Mouse (Mus musculus) midbrain, embryonic 15.5 days (tissue): ENCODE measurements at regions not wholly inside any gene's neighbourhood (a gene's known extent, or its start where the extent isn't known, plus 50 kb on each side); places are given as distances from the start of the nearest gene placed in this dataset.
A peak's percentile ranks its signal among the peaks of the same experiment; 100 is the strongest.
"Not testable (repeated sequence)": the region's sequence is repeated elsewhere in the genome, so short reads cannot be mapped to it uniquely, and the experiment has no call there.

Experiments
- ATAC-seq: fragments of 200-750 bp; cut with Nextera tagmentation; replicated peaks from 2 replicates; pipeline ENCODE4 v1.8.0; 2017; ENCODE audit warnings: moderate TSS enrichment
- H3K27ac ChIP-seq: fragments of 300-500 bp; sonication (generic); 2 replicates; pipeline ENCODE4 v1.5.1; 2015; ENCODE audit warnings: mild to moderate bottlenecking, inconsistent platforms
- H3K27me3 ChIP-seq: fragments of 300-500 bp; sonication (generic); replicated peaks from 2 replicates; pipeline ENCODE4 v1.6.1; 2015; ENCODE audit warnings: inconsistent platforms
- H3K36me3 ChIP-seq: fragments of 300-500 bp; sonication (generic); replicated peaks from 2 replicates; pipeline ENCODE4 v1.6.1; 2015; ENCODE audit warnings: inconsistent platforms
- H3K4me1 ChIP-seq: fragments of 300-500 bp; sonication (generic); 2 replicates; pipeline ENCODE4 v1.6.1; 2015; ENCODE audit warnings: inconsistent platforms
- H3K4me2 ChIP-seq: fragments of 300-500 bp; sonication (generic); 2 replicates; pipeline ENCODE4 v1.6.1; 2015; ENCODE audit warnings: inconsistent platforms, mild to moderate bottlenecking, moderate library complexity
- H3K4me3 ChIP-seq: fragments of 300-500 bp; sonication (generic); 2 replicates; pipeline ENCODE4 v1.5.1; 2015; ENCODE audit warnings: mild to moderate bottlenecking, inconsistent platforms
- H3K9ac ChIP-seq: fragments of 300-500 bp; sonication (generic); 2 replicates; pipeline ENCODE4 v1.6.1; 2015; ENCODE audit warnings: mild to moderate bottlenecking, inconsistent platforms
- H3K9me3 ChIP-seq: fragments of 300-500 bp; sonication (generic); 2 replicates; pipeline ENCODE4 v1.6.1; 2016; ENCODE audit warnings: inconsistent platforms
- WGBS: fragments of 180-500 bp; shearing (Covaris S2); methylation state at CpG from one replicate; pipeline ENCODE4 v1.1.7; 2015; ENCODE audit warnings: mixed read lengths; 5-methylcytosine and 5-hydroxymethylcytosine counted together

GRCm38 (mm10) chr9:51645426-51645825, 119.7 kb upstream of the Arhgap20 start:
- 61% methylated on average over 1 of the region's 1 CpGs for WGBS
- H3K9ac ChIP-seq: no peak overlapping the region
- H3K27ac ChIP-seq: no peak overlapping the region
- H3K4me3 ChIP-seq: no peak overlapping the region
- no peaks in the 10 kb centered on the region for H3K36me3 ChIP-seq
- no peaks in the 10 kb centered on the region for H3K27me3 ChIP-seq
- no peaks in the 10 kb centered on the region for H3K4me1 ChIP-seq
- H3K9me3 ChIP-seq: no peaks in the 10 kb centered on the region
- no peak for ATAC-seq
- H3K4me2 ChIP-seq: no peak overlapping the region

DNA sequence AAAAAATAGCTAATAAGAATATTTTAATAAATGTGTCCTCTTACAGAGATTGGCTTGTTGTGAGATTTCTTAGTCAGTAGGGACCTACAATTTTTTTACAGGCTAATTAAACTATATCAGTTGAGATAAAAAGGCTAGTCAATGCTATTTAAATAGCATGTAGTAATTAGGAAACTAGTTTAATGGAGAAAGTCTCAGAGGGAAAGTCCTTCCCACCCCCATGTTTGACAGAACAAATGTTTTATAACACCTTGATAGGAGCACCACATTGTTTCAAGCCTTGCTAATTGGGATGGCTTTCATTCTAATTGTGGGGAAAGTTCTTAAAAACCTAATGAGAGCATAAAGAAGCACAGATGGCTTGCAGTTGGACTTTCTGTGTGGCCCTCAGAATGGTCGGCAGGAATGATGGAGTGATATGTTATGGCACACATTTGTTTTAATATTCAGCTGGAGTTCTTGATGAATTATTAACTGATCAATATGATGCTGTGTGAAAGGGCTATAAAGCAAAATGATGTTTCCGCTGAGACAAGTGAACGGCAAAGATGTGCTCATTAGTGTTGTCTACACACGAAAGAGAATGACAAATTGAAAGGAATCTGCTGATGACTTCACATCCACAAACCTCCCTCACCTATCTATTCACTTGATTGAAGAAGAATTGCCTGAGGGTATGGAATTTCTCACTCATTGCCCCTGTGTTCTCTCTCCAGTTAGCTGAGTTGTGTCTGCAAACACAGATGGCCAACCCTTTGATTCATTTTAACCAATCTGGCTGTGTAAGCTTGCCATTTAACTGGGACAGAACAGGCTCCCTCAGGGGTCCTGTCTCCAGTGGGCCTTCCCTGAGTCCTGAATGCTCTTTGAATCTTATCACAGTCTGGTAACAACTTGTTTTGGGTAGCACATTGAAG, 111.5 kb upstream of the Arhgap20 start:
- Histone ChIP-seq H3K4me1 (no peaks in the 10 kb centered on the region), H3K36me3 (no peaks in the 10 kb centered on the region), H3K9ac (no peak overlapping the region), H3K9me3 (no peaks in the 10 kb centered on the region; the same call in 1 of the 2 replicates), H3K4me3 (no peak overlapping the region), H3K27me3 (no peaks in the 10 kb centered on the region), H3K27ac (no peak overlapping the region), H3K4me2 (no peak overlapping the region)
- ATAC-seq: no peak
- 54% methylated on average over 4 of the region's 4 CpGs for WGBS

GRCm38 (mm10) chr9:51654645-51655044, 110.5 kb upstream of the Arhgap20 start:
- H3K9me3 ChIP-seq: no peaks in the 10 kb centered on the region; the same call in 1 of the 2 replicates
- H3K4me1 ChIP-seq: no peaks in the 10 kb centered on the region
- H3K4me2 ChIP-seq: no peak overlapping the region
- peak; percentile 27; the same call in 1 of the 2 replicates for ATAC-seq
- H3K27ac ChIP-seq: peak overlapping the region; percentile 15; the same call in 1 of the 2 replicates
- no peaks in the 10 kb centered on the region for H3K36me3 ChIP-seq
- 88% methylated on average over 1 of the region's 1 CpGs for WGBS
- no peaks in the 10 kb centered on the region for H3K27me3 ChIP-seq
- no peak overlapping the region for H3K4me3 ChIP-seq
- no peak overlapping the region for H3K9ac ChIP-seq

GRCm38 (mm10) chr9:51657796-51658195, 107.3 kb upstream of the Arhgap20 start:
- ATAC-seq: no peak
- H3K27me3 ChIP-seq: no peaks in the 10 kb centered on the region
- no peak overlapping the region for H3K27ac ChIP-seq
- no peak overlapping the region for H3K9ac ChIP-seq
- no peaks in the 10 kb centered on the region for H3K4me1 ChIP-seq
- H3K4me3 ChIP-seq: no peak overlapping the region
- no peaks in the 10 kb centered on the region for H3K36me3 ChIP-seq
- no peaks in the 10 kb centered on the region; the same call in 1 of the 2 replicates for H3K9me3 ChIP-seq
- H3K4me2 ChIP-seq: no peak overlapping the region
- 92% methylated on average over 1 of the region's 1 CpGs for WGBS

- 78% methylated on average over 7 of the region's 7 CpGs for WGBS
- no peaks in the 10 kb centered on the region for H3K36me3 ChIP-seq
These were observed 103.9 kb upstream of the Arhgap20 start for GRCm38 (mm10) chr9:51660908-51661874.

GRCm38 (mm10) chr9:51661911-51662310, 103.2 kb upstream of the Arhgap20 start:
- Histone ChIP-seq H3K4me1 (peaks cover 7% of the 10 kb centered on the region; the same call in 1 of the 2 replicates), H3K9ac (no peak overlapping the region), H3K9me3 (no peaks in the 10 kb centered on the region; the same call in 1 of the 2 replicates), H3K27me3 (no peaks in the 10 kb centered on the region), H3K36me3 (no peaks in the 10 kb centered on the region), H3K27ac (no peak overlapping the region), H3K4me3 (no peak overlapping the region), H3K4me2 (no peak overlapping the region)
- 84% methylated on average over 2 of the region's 2 CpGs for WGBS
- ATAC-seq: no peak

More at GRCm38 (mm10) chr9:51660908-51661874, 103.9 kb upstream of the Arhgap20 start:
- peaks cover 7% of the 10 kb centered on the region; the same call in 1 of the 2 replicates for H3K4me1 ChIP-seq
- H3K4me3 ChIP-seq: no peak overlapping the region
- H3K27ac ChIP-seq: no peak overlapping the region
- no peaks in the 10 kb centered on the region for H3K27me3 ChIP-seq
- no peak overlapping the region for H3K4me2 ChIP-seq
- no peak for ATAC-seq
- no peaks in the 10 kb centered on the region; the same call in 1 of the 2 replicates for H3K9me3 ChIP-seq
- H3K9ac ChIP-seq: no peak overlapping the region

DNA sequence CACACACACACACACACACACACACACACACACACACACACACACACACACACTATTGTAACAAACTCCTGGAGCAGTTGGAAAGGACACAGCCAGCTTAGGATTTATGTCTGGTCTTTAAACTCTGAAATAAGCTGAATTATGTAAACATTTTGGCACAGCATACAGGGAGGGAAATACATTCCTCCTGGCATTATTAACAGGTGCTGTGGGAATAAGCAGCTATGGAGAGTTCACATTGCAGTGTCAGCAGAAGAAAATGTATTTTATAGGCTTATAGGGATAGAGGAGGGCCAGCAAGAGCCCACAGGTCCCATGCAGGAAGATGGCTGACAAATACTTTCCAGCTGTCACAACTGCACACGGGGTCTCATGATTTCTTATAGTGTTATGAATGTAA, 100.8 kb upstream of the Arhgap20 start:
- Histone ChIP-seq H3K36me3 (no peaks in the 10 kb centered on the region), H3K27ac (0 out of 2 replicates have a peak overlapping the region, but pooled peaks have one; percentile 18), H3K4me2 (no peak overlapping the region), H3K4me1 (peaks cover 7% of the 10 kb centered on the region; the same call in 1 of the 2 replicates), H3K9me3 (no peaks in the 10 kb centered on the region), H3K27me3 (no peaks in the 10 kb centered on the region), H3K9ac (no peak overlapping the region), H3K4me3 (no peak overlapping the region)
- 60% methylated on average over 1 of the region's 1 CpGs for WGBS
- no peak for ATAC-seq

- H3K9ac ChIP-seq: no peak overlapping the region
- H3K4me2 ChIP-seq: no peak overlapping the region
- H3K36me3 ChIP-seq: no peaks in the 10 kb centered on the region
- H3K27me3 ChIP-seq: no peaks in the 10 kb centered on the region
- no peaks in the 10 kb centered on the region for H3K9me3 ChIP-seq
- peak; percentile 83 for ATAC-seq
- peak overlapping the region; percentile 18; the same call in 1 of the 2 replicates for H3K27ac ChIP-seq
- no peak overlapping the region for H3K4me3 ChIP-seq
- H3K4me1 ChIP-seq: peaks cover 7% of the 10 kb centered on the region; the same call in 1 of the 2 replicates
These were observed 100.3 kb upstream of the Arhgap20 start for GRCm38 (mm10) chr9:51664876-51665275.

GRCm38 (mm10) chr9:51668976-51669375, 96.2 kb upstream of the Arhgap20 start:
- not testable (repeated sequence) for H3K9me3 ChIP-seq, H3K4me2 ChIP-seq, H3K4me1 ChIP-seq, H3K27me3 ChIP-seq, H3K4me3 ChIP-seq, H3K36me3 ChIP-seq, H3K27ac ChIP-seq, H3K9ac ChIP-seq, ATAC-seq
- 95% methylated on average over 12 of the region's 12 CpGs for WGBS

GRCm38 (mm10) chr9:51670531-51670930, 94.6 kb upstream of the Arhgap20 start:
- H3K4me1 ChIP-seq: no peaks in the 10 kb centered on the region
- H3K4me3 ChIP-seq: no peak overlapping the region
- H3K27ac ChIP-seq: no peak overlapping the region
- H3K9me3 ChIP-seq: no peaks in the 10 kb centered on the region
- H3K4me2 ChIP-seq: no peak overlapping the region
- WGBS: 81% methylated on average over 2 of the region's 2 CpGs
- no peaks in the 10 kb centered on the region for H3K27me3 ChIP-seq
- no peaks in the 10 kb centered on the region for H3K36me3 ChIP-seq
- H3K9ac ChIP-seq: no peak overlapping the region
- ATAC-seq: no peak

DNA sequence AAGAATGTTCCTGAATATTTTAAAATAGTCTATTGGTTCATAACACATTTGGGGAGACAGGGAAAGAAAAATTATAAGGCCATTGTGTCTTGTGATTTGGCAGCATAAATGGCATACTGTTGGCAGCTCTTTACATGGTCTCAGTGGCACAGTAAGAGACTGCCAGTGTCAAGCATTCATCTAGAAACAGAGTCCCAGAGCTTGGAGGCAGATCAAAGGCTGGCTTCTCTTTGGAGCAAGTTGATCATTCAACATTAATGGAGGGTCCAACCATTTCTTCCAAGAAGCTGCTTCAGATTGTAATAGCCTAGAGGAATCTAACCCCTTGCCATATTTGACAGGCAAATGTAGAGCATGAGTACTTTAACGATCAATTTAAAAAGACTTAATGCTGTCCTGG, 78.6 kb upstream of the Arhgap20 start:
- no peaks in the 10 kb centered on the region for H3K27me3 ChIP-seq
- H3K4me1 ChIP-seq: no peaks in the 10 kb centered on the region
- ATAC-seq: no peak
- no peak overlapping the region for H3K27ac ChIP-seq
- H3K36me3 ChIP-seq: no peaks in the 10 kb centered on the region
- 80% methylated on average over 1 of the region's 1 CpGs for WGBS
- H3K4me2 ChIP-seq: no peak overlapping the region
- H3K9me3 ChIP-seq: no peaks in the 10 kb centered on the region
- no peak overlapping the region for H3K9ac ChIP-seq
- no peak overlapping the region for H3K4me3 ChIP-seq

DNA sequence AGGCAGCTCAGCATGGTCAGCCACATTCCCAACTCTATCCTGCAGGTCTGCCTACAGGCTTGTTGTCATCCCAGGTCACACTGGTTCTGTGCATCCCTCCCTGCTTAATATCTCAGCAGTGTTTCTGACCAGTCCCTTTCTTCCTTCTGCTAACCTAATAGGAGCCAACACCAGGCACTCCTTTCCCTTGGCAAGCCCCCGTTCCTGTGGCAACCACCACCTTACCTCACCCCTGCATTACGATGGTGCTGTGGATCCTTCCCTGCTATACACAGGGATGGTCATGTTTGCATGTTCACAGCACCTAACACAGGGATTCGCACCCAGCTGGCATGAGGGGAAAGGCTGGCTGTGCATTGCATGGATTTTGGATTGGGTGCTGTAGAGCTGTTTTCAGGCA, 50.8 kb upstream of the Arhgap20 start:
- 86% methylated on average over 3 of the region's 3 CpGs for WGBS
- no peak for ATAC-seq
- Histone ChIP-seq H3K4me2 (no peak overlapping the region), H3K4me3 (no peak overlapping the region), H3K9me3 (no peaks in the 10 kb centered on the region), H3K27me3 (no peaks in the 10 kb centered on the region), H3K4me1 (no peaks in the 10 kb centered on the region), H3K9ac (no peak overlapping the region), H3K36me3 (no peaks in the 10 kb centered on the region), H3K27ac (no peak overlapping the region)
